Mouse (Mus musculus): ENCODE results near the gene Kdm8.

Gene Kdm8

DNA sequence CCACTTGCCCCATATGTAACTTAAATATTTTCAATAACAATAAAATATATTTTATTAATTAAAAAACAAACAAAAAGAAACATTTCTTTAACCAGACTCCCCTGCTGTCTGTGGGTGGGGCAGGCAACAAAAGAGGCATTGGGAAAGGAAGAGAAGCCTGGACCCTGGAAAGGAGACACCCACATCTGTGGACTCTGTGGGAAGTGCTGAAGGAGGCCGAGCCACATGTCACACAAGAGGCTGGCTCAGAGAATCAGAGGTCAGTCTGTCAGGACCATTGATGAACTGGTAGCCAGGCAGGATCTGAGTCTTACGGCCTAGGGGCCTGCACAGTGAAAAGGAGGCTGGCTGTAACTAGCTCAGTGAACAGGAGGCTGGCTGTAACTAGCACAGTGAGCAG lies 17.7 kb downstream of the Kdm8 start:
- no peak for DNase-seq

DNA sequence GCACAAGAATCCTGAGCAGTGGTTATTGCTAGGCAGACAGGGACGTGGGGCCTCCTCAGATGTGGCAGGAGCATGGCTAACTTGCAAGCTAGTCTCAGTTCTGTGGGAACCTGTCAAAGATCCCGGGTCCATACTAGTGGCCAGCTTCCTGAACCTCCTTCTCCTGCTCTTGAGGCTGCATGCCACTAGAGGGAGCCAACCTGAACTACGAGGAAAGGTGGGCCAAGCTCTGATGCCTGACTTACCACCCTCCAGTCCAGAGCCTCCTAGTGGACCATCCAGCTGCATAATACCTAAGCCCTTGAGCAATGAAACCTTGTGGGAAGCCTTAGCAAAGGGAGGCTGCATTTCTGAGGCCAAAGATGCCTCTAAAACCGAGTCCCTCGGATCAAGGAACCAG lies 25.5 kb downstream of the Kdm8 start:
- peak; percentile 74 to 76 for DNase-seq

- DNase-seq = peak in 1 of 2 experiments; percentile 48
These were observed 26.4 kb downstream of the Kdm8 start for GRCm38 (mm10) chr7:125470901-125471300.

DNA sequence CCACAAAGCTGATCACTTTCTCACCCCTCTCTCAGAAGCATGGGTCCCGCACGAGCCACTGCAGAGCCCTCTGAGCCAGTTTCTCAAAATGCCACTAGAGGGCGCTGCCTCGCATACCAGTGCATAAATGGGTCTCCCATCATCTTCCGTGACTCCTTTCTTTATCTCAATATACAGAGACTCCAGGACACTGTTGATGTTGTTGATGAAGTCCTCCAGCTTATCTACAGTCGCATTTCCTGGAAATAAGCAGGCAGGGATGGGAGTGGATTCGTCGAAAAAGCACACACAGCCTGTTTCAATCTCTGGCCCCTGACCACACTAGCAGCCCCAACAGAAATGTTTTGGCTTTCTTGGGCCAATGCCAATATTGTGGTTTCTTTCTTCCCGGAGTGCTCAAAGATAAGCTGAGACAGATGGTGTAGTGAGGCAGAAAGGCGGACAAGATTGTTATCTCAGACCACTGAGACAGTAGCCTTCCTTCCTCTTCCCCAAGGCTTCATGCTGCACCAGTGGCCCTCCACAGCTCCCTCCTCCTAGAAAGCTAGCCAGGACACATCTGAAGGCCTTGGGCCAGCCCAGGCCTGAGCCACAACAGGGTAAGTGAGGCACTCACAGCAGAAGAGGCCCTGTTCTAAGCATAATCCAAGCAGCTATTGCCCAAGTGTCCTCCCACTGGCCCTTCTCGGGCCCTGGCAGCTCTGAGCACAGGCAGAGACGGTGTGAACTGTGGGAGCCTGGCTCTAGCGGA lies 27.7 kb downstream of the Kdm8 start:
- peak; percentile 85 for DNase-seq

DNA sequence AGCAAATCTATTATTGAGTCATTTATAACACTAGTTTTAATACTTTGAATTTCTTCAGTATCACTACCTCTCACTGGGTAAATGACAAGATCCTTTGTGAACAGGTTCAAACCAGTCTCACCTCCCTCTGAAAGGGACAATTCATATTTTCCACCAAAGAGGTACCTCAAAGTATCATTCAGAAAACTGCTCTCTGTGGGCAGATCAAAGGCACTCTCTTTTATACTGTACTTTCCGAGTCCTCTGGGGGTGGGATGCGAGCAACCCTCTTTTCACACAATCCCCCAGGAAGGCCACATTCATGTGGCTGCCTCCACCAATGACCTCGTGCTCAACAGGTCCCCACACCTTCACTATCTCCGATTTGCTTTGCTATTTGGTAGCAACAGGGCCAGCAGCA lies 30.1 kb downstream of the Kdm8 start:
- DNase-seq = no peak

DNA sequence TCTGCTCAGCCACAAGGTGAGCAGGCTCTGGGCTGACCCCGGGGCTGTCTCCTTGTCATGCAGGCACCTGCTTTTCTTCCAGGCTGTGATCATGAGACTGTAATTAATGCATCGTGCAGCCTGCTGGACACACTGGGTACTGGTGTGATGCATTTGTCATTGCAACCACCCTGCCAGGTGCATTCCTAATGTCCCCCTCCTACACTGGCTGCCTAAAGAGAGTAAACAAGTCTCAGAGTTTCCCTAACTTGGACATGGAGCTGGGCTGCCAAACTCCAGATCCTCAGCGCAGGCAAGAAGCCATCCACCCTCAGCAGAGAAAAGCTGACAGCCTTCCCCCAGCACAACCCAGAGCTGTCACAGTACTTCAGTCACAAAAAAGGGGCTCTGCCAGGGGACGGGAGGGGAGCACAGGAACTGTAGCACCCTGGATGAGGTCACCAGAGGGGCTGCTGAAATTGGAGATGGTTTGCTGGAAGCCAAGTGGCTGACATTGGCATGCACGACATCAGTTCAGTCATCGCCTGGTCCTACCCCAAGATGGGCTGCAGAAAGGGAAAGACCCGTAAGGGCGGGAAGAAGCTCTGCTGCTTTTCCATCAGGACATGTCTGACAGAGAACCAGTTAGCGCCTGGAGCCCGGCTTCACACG lies 31.2 kb downstream of the Kdm8 start:
- no peak for DNase-seq

- DNase-seq = no peak
These were observed 34.0 kb downstream of the Kdm8 start for GRCm38 (mm10) chr7:125478391-125478984.

- no peak for DNase-seq
These were observed 36.0 kb downstream of the Kdm8 start for GRCm38 (mm10) chr7:125480518-125480917.

- no peak for DNase-seq
These were observed 37.9 kb downstream of the Kdm8 start for GRCm38 (mm10) chr7:125482339-125482738.

DNA sequence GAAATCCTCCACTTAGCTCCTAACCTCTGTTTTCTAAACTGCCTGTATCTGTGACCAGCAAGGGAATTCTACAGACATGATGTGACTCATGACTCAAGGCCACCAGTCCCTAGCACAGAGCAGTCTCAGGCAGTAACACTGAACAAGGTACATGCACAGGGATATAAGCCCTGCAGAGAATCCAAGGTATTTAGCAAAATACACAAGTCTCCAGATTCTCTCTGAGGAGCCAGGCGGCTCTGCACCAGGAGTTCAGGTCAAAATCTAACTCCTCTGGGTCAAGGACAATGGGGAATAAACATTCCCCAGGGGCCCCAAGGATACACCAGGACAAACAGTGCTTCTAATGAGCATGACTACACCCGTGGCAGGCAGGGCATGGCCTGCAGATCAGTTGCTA lies 38.4 kb downstream of the Kdm8 start:
- no peak for DNase-seq

DNA sequence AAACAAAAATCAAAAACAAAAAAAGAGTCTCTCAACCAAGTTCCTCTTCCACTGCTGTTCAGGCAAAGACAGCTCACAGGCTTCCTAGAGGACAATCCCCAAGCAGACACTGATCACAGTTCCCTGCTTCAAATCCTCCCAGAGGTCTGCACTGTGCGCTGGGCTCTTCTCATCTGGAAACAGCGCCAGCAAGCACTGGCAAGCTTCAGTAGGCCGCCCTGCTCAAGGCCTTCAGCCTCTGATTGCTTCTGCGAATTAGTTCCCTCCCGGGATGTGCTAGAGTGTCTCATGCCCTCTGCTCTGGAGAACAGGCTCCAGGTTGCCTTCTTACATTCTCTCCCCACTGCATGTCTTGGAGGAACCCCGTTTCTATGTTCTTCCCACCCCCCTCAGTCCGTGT lies 40.3 kb downstream of the Kdm8 start:
- no peak for DNase-seq

GRCm38 (mm10) chr7:125486121-125486630 lies 41.7 kb downstream of the Kdm8 start:
- DNase-seq = peak in 1 of 2 experiments; percentile 48

DNA sequence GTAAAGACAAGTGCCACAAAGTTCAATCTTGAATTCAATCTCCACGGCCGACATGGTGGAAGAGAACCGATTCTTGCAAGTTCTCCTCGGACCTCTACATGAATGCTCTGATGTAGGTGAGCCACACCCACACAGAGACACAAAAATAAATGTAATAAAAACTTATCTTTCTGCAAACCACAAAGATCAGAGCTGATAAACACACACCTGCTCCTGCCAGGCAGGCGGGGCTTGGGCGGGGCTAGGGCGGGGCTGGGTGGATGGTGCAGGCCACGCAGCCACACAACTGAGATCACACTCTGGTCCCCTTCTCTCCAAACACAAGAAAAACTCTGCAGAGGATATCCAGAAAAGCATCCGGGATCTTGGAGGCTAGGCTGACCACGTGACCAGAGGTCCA lies 42.6 kb downstream of the Kdm8 start:
- DNase-seq = peak; percentile 55 to 63

GRCm38 (mm10) chr7:125488706-125489105 lies 44.2 kb downstream of the Kdm8 start:
- DNase-seq = no peak

- DNase-seq = no peak
These were observed 45.2 kb downstream of the Kdm8 start for GRCm38 (mm10) chr7:125489636-125490035.

DNA sequence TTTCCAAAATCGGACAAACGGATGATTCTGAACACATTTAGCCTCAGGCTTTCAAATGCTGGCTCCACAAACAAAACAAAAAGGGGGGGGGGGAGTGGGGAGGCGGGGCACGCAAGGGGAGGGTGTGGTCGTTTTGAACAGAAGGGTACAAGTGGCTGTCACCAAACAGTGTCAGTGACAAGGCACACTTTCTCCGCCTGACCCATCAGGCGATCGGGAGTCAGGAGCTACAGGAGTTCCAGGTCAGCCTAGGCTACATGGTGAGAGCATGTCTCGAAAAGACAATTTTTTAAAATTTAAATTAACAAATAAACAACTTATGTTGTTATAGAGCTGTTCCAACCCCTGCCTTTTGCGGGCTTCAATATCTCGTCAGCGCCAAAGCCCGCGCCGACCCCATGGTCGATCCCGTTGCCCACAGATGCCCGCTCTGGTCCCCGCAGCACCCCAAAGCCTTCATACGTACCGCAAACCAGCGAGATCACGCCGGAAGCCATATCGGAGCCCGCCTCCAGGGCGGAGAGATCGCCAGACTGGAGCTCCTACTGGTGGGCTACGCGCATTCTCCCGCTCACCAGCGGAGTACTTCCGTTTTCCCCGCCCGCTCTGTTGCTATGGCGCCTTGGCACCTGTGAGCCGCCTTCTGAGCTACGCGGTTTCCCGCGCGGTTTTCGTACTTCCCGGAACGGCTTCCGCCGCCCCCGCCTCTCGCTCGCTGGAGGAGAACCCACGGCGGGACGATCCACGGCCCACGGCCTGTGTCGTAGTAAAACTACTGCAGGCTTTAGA lies 46.7 kb downstream of the Kdm8 start, which contains the start of gene Nsmce1:
Nsmce1 (minus strand) TSS at position 650 of the 789 bp plus-strand sequence.
- DNase-seq = peak; percentile 97 to 99

GRCm38 (mm10) chr7:125491760-125492159 lies 47.3 kb downstream of the Kdm8 start:
- DNase-seq = no peak

- no peak for DNase-seq
These were observed 48.1 kb downstream of the Kdm8 start for GRCm38 (mm10) chr7:125492551-125492950.

- no peak for DNase-seq
These were observed 51.5 kb downstream of the Kdm8 start for GRCm38 (mm10) chr7:125495864-125496440.

DNA sequence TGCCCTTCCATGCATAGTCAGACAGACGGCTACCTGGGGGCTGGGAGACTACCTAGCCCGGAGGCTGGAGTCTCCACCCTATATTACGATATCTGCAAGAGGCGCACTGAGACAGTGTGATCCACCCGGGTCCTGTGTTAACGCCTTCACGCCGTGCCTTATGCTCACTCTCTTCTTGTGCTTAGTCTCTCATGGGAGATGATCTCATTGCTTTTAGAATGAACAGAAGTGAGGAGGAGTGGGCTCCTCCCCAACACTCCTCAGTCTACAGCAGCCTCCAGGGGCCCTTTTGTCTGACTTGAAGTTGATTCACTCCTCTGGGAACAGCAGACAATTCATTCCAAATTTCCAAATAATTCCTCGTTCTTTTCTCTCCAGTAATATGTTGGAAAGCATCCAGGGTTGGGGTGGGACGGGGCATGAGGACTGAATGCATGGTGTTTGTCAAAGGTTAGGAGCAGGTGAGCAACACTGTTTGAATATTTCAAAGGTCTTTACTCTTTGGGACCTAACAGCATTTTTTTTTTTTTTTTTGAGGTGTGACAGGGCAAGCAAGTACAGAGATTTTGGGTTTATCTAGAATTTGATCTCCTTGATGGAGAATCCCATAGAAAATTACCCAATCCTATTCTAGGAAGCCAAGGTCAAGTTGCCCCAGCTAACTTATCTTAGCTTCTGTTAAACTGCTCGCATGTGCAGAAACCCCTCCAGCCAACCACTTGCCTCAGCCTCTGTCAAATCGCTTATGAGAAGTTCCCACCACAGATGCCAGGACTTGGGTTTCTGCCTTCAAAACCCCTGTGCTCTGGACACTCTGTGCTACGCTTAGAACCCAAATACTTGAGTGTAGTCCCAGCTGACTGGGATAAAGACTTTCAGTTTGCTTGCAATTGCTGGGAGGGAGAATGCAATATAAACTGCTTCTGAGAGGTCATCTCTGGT lies 55.7 kb downstream of the Kdm8 start:
- no peak for DNase-seq

DNA sequence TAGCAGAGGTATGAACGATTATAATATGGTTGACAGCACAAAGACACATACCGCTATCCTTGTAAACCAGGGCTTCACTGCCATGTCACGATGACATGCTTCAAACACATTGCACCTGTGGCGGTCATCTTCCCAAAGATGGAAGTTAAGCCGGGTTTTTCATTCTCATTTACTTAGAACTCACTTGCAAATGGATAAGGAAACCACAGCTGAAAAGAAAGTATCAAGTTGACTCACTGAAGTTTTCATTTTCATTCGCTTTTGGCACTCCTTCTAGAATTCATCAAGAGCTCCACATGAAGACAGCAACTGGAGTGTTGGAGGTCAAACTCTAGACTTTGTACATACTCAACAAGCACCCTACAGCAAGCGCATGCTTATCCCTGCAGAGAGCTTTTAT lies 56.4 kb downstream of the Kdm8 start:
- no peak for DNase-seq
